Comparison of ENCODE assay signal across 21 mouse cellular contexts in the genomic region with DNA sequence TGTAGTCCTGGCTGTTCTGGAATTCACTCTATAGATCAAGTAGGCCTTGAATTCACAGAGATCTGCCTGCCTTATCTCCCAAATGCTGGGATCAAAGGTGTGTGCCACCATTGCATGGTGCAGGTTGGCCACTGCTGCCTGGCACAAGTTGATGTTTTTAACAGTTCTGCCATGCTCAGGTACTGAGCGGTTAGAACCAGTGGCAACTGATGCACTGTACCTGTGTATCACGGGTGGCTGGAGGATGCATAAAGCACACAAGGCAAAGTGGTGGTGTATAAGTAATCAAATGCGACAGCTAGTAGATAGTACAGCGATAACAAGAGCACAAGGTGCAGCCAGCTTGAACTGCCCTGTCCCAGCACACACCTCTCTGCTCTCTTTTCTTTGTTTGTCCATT. TPM values are rescaled to one million over a fixed set of nuclear protein-coding genes. Genes with fewer than 3 reads are reported as not detected.
"Had no signal": no experiment of that assay in that cellular context is flagged by ENCODE, and none has a peak within 500 bp of the region (broad histone marks: within the 10 kb centered on the region; RNA-seq: fewer than 3 reads in every experiment).

No protein-coding gene starts in this region.

- H3K9me3 ChIP-seq: limb, embryonic 15.5 days; liver, embryonic 12.5 days; megakaryocyte, embryonic 14.5 days; midbrain, embryonic 15.5 days; neural tube, embryonic 13.5 days; stomach, embryonic 15.5 days had no signal

- H3K9ac ChIP-seq: limb, embryonic 15.5 days; liver, embryonic 12.5 days; lung, embryonic 14.5 days; midbrain, embryonic 15.5 days; neural tube, embryonic 13.5 days; stomach, embryonic 15.5 days had no signal

- H3K27me3 ChIP-seq: megakaryocyte, embryonic 14.5 days; stomach, embryonic 15.5 days had no signal

- H3K36me3 ChIP-seq: limb, embryonic 15.5 days; liver, embryonic 12.5 days; midbrain, embryonic 15.5 days; neural tube, embryonic 13.5 days; stomach, embryonic 15.5 days had no signal

- H3K27ac ChIP-seq: limb, embryonic 15.5 days; liver, embryonic 12.5 days; macrophage; midbrain, embryonic 15.5 days; neural tube, embryonic 13.5 days; stomach, embryonic 15.5 days had no signal

- H3K4me2 ChIP-seq: limb, embryonic 15.5 days; liver, embryonic 12.5 days; lung, embryonic 14.5 days; midbrain, embryonic 11.5 days; midbrain, embryonic 15.5 days; neural tube, embryonic 13.5 days; stomach, embryonic 15.5 days had no signal

- H3K4me3 ChIP-seq: limb, embryonic 15.5 days; liver, embryonic 12.5 days; megakaryocyte, embryonic 14.5 days; midbrain, embryonic 15.5 days; neural tube, embryonic 13.5 days; stomach, embryonic 15.5 days had no signal

- DNase-seq: layer of hippocampus, adult 9-11 months; layer of hippocampus, postnatal 36 days; lung, embryonic 14.5 days; lung, postnatal 14 days; retina, postnatal 1 day; right cerebral cortex, postnatal 4 days; thymus, postnatal 36 days had no signal

- ATAC-seq: liver, embryonic 12.5 days; midbrain, embryonic 15.5 days had no signal

RNA-seq across cellular contexts. Expression of a gene that starts 58.5 kb away (rescaled TPM):
- total RNA-seq: layer of hippocampus, adult 18-20 months; layer of hippocampus, postnatal 36 days; left cerebral cortex, postnatal 25 days; monocyte, adult 5-6 weeks had no signal
- polyA plus RNA-seq: limb, embryonic 11.5 days; limb, embryonic 15.5 days; liver, embryonic 12.5 days; liver, embryonic 16.5 days; macrophage; midbrain, embryonic 11.5 days; neural tube, embryonic 13.5 days; thymus, postnatal 0 days had no signal
